Mouse (Mus musculus) ES-Bruce4 (cell line): ENCODE data around the gene Rnf5. TPM values are rescaled to one million over a fixed set of nuclear protein-coding genes. Genes with fewer than 3 reads are reported as not detected.

Source experiments
- H3K27ac ChIP-seq: 2 replicates; pipeline ENCODE4 v1.5.1; 2012; ENCODE audit warnings: low read length, inconsistent platforms; ENCODE audit not compliant: insufficient read depth
- H3K27me3 ChIP-seq: 2 replicates; pipeline ENCODE4 v1.6.1; 2012; ENCODE audit warnings: mild to moderate bottlenecking, low read length, inconsistent platforms; ENCODE audit not compliant: control insufficient read depth, poor library complexity, insufficient read depth, severe bottlenecking
- H3K36me3 ChIP-seq: 2 replicates; pipeline ENCODE4 v1.6.1; 2012; ENCODE audit warnings: inconsistent platforms, mild to moderate bottlenecking, low read length, moderate library complexity; ENCODE audit not compliant: control insufficient read depth, poor library complexity, insufficient read depth, severe bottlenecking
- H3K4me1 ChIP-seq: one replicate; pipeline ENCODE4 v1.8.1; 2011; ENCODE audit warnings: low read length; ENCODE audit not compliant: control insufficient read depth, insufficient read depth
- H3K4me3 ChIP-seq: 2 replicates; pipeline ENCODE4 v1.5.1; 2011; ENCODE audit warnings: low read depth, mild to moderate bottlenecking, low read length
- H3K9ac ChIP-seq: 2 replicates; pipeline ENCODE4 v1.6.1; 2012; ENCODE audit warnings: low read depth, mild to moderate bottlenecking, inconsistent platforms; ENCODE audit not compliant: poor library complexity, severe bottlenecking
- H3K9me3 ChIP-seq: replicated peaks from 2 replicates; pipeline ENCODE4 v1.6.1; 2012; ENCODE audit warnings: mild to moderate bottlenecking, low read length, inconsistent platforms; ENCODE audit not compliant: control insufficient read depth, poor library complexity, insufficient read depth, severe bottlenecking
- CTCF ChIP-seq: IDR thresholded peaks from one replicate; pipeline ENCODE4 v1.8.1; 2011; ENCODE audit warnings: low read depth, low read length
- EP300 ChIP-seq: IDR thresholded peaks from 2 replicates; pipeline ENCODE4 v1.6.1; 2011; ENCODE audit warnings: low read depth, low read length; ENCODE audit not compliant: insufficient read depth
- POLR2A ChIP-seq: IDR thresholded peaks from one replicate; pipeline ENCODE4 v1.8.1; 2011; ENCODE audit warnings: low read length; ENCODE audit not compliant: insufficient read depth
- polyA plus RNA-seq: library from polyadenylated mRNA; stranded (reverse); fragments of >200 nt; gene quantifications from 2 replicates; pipeline ENCODE4 v1.2.4, GENCODE M21; 2011; ENCODE audit warnings: low read depth; ENCODE audit not compliant: missing spikeins, insufficient read depth, insufficient read length

Rnf5 gene
- polyA plus RNA-seq, 1 experiment: 75.9 TPM

DNA sequence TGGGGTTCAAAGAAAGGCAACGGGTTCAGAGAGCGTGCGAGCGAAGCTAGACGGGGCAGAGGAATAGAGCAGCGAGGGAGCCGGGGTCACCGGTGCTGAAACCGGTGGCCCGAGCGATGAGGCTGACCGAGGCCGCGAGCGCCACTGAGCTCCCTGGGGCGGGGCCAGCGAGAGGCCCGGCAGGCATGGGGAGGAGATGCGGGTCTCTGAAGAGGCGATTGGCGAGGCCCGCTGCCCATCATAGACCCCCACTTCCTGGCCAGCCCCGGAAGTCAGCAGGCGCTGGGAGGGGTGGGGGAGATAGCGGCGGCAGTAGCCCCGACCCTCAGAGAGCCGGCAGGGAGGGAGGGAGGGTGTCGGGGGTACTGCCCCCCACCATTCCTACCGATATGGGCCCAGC is 2.1 kb upstream of the Rnf5 start:
- H3K27me3 ChIP-seq: no peaks in the 10 kb centered on the region
- H3K27ac ChIP-seq: peak overlapping the region; percentile 12
- peak overlapping the region; percentile 97 for H3K4me3 ChIP-seq
- H3K4me1 ChIP-seq: peaks cover 3% of the 10 kb centered on the region
- H3K36me3 ChIP-seq: 0 out of 2 replicates have a peak, but pooled peaks cover under 1% of the 10 kb centered on the region
- TF ChIP-seq POLR2A (peak; percentile 92), CTCF (no peak)
- H3K9ac ChIP-seq: peak overlapping the region; percentile 81
- H3K9me3 ChIP-seq: no peaks in the 10 kb centered on the region

GRCm38 (mm10) chr17:34604511-34605237 is 1.2 kb upstream of the Rnf5 start:
- Histone ChIP-seq H3K27ac (peak overlapping the region; percentile 12), H3K4me1 (peaks cover 3% of the 10 kb centered on the region), H3K36me3 (0 out of 2 replicates have a peak, but pooled peaks cover 4% of the 10 kb centered on the region), H3K9me3 (no peaks in the 10 kb centered on the region), H3K27me3 (no peaks in the 10 kb centered on the region), H3K4me3 (peak overlapping the region; percentile 97), H3K9ac (peak overlapping the region; percentile 81)
- TF ChIP-seq CTCF (no peak), POLR2A (peak; percentile 1)

DNA sequence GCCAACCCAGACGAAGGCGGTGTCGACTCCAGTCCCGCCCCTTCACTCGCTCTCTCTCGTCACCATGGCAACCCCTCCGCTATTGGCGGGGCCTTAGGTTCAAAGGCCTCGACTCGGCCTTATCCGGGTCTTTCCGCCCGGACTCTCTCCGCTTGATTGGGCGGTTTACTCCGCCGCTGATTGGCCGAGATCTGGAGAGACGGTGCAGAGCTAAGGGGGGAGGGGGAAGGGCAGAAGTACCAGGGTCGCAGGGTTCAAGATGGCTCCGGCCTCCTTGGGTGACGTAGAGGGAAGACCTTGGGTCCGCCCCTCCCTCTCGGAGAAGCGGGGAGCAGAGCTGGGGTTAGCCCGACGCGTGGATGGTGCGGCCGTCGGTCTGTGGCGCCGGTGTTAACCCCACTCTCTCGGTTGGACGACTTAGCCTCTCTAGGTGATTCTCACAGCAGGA is 595 bp upstream of the Rnf5 start, which contains the start of gene Agpat1:
TSS of gene Agpat1 (plus strand) at position 202 of the 448 bp plus-strand sequence.
- Histone ChIP-seq H3K4me1 (peaks cover 3% of the 10 kb centered on the region), H3K27ac (peak within 1 kb of the TSS; percentile 12)

GRCm38 (mm10) chr17:34601796-34602195 is 1.7 kb downstream of the Rnf5 start:
- Histone ChIP-seq H3K36me3 (0 out of 2 replicates have a peak, but pooled peaks cover 4% of the 10 kb centered on the region), H3K9ac (no peak overlapping the region), H3K4me3 (no peak overlapping the region), H3K9me3 (no peaks in the 10 kb centered on the region), H3K27me3 (no peaks in the 10 kb centered on the region), H3K4me1 (peaks cover 3% of the 10 kb centered on the region), H3K27ac (no peak overlapping the region)
- no peak for TF ChIP-seq POLR2A
- TF ChIP-seq EP300: no peak
- TF ChIP-seq CTCF: no peak

More for the DNA sequence above, 595 bp upstream of the Rnf5 start, which contains the start of gene Agpat1:
- Histone ChIP-seq H3K9me3 (no peaks in the 10 kb centered on the region), H3K9ac (peak within 1 kb of the TSS; percentile 81), H3K4me3 (peak within 1 kb of the TSS; percentile 99), H3K27me3 (no peaks in the 10 kb centered on the region), H3K36me3 (0 out of 2 replicates have a peak, but pooled peaks cover 4% of the 10 kb centered on the region)
- TF ChIP-seq EP300 (no peak), POLR2A (peak; percentile 72), CTCF (no peak)

GRCm38 (mm10) chr17:34599891-34600290 is 3.6 kb downstream of the Rnf5 start:
- no peak overlapping the region for H3K4me3 ChIP-seq
- TF ChIP-seq CTCF (no peak), POLR2A (no peak), EP300 (no peak)
- 0 out of 2 replicates have a peak, but pooled peaks cover 4% of the 10 kb centered on the region for H3K36me3 ChIP-seq
- no peaks in the 10 kb centered on the region for H3K27me3 ChIP-seq
- no peak overlapping the region for H3K27ac ChIP-seq
- H3K4me1 ChIP-seq: no peaks in the 10 kb centered on the region
- no peaks in the 10 kb centered on the region for H3K9me3 ChIP-seq
- H3K9ac ChIP-seq: no peak overlapping the region

GRCm38 (mm10) chr17:34597566-34598095 is 5.9 kb downstream of the Rnf5 start, which contains the start of gene Ager:
TSS of gene Ager (plus strand) at chr17:34597862.
- H3K4me3 ChIP-seq: no peak within 1 kb of the TSS
- no peak within 1 kb of the TSS for H3K9ac ChIP-seq
- H3K36me3 ChIP-seq: 0 out of 2 replicates have a peak, but pooled peaks cover 9% of the 10 kb centered on the region
- TF ChIP-seq EP300 (no peak), CTCF (no peak), POLR2A (no peak)
- no peaks in the 10 kb centered on the region for H3K9me3 ChIP-seq
- H3K27me3 ChIP-seq: no peaks in the 10 kb centered on the region
- H3K4me1 ChIP-seq: no peaks in the 10 kb centered on the region
- H3K27ac ChIP-seq: no peak within 1 kb of the TSS
